Mouse (Mus musculus): ENCODE measurements around the gene Acad12.

DNA sequence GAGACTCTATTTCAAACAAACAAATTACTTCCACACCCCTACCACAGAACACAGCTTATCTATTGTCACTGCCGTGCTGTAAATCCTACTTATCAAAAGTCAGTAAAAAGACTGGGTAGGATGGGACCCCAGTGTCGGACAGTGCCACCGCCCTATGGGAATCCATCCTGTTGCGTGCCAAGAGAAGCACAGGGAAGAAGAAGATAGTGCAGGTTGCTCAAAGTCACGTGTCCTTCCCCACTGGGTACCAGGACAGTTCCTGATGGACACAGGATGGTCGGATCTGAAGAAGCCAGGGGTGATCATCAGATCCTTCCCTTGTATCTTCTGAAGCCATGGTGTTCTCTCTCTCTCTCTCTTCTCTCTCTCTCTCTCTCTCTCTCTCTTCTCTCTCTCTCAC, 23.0 kb downstream of the Acad12 start:
- TF ChIP-seq CTCF (IDR thresholded peaks at IDR 0.05; ENCODE audit: borderline replicate concordance, insufficient read depth, low read depth, low read length) (no peak), POLR2A (IDR thresholded peaks at IDR 0.05; ENCODE audit: borderline replicate concordance, insufficient read depth, low read length) (no peak)
